Mouse (Mus musculus): ENCODE results near the gene Nckap5. TPM values are rescaled to one million over a fixed set of nuclear protein-coding genes. Genes with fewer than 3 reads are reported as not detected.

The Nckap5 gene
- total and polyA plus RNA-seq, 2 experiments = 0.37 to 0.70 TPM

DNA sequence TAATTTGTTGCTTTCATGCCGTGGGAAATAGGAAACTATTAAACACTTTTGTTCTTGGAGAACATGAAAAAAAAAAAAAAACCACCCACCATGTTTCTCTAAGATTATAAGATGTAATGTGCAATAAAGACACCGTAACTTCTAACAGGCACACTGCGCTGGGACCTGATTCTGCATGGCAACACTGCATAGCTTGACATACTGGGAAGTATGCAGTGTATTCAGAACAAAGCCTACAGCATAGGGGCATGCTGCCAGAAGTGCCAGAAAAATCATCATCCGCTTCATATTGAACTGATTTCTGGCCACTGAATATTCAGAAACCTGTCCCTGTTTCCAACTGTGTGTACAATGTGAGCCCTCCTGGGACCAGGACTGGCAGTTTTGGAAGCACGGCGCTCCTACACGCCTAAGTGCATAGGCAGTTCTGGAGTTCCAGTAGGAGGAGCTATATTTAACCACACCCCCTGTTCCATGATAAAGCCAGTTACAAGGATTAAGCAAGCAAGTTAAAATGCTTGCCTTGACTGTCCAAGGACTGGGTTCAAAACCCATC lies 302.5 kb downstream of the Nckap5 start:
- Histone ChIP-seq H3K27ac (replicated peaks; ENCODE audit: insufficient read depth, low read depth, low read length) (no peak overlapping the region), H3K27me3 (ENCODE audit: control insufficient read depth, insufficient read depth, low read length) (no peaks in the 10 kb centered on the region), H3K4me3 (ENCODE audit: insufficient read depth, low read depth, low read length) (no peak overlapping the region), H3K79me2 (ENCODE audit: control insufficient read depth, insufficient read depth, low read length) (no peaks in the 10 kb centered on the region), H3K4me1 (ENCODE audit: control insufficient read depth, insufficient read depth, low read length) (no peaks in the 10 kb centered on the region), H3K9ac (ENCODE audit: low read depth, low read length) (no peak overlapping the region), H3K36me3 (ENCODE audit: control insufficient read depth, insufficient read depth, low read length) (no peaks in the 10 kb centered on the region)
- no peak for DNase-seq (ENCODE audit: extremely low read depth, low read depth, low spot score)
- TF ChIP-seq POLR2A (IDR thresholded peaks at IDR 0.05; ENCODE audit: extremely low read depth, insufficient read depth, low read length) = no peak
- no peak for TF ChIP-seq CTCF (IDR thresholded peaks at IDR 0.05; ENCODE audit: low read depth, low read length)
- WGBS = 97% methylated on average over 7 of the region's 7 CpGs

DNA sequence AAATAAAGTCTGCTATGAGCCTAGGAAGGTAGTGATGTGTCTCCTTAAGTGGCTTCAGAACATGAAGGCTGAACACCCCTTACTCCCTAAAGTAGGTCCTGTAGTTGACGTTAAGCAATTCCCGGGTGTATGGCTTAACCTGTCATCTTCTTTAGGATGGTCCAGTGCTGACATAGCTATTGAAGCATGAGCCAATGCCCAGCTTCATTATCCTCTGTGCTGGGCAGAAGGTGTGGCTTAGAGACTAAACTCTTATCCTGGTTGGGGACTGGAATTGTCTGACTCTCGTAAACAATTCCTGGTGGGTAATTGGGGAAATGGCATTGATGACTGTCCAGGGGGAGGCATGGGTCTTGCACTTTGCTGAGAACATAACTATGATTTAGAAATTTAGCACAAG lies 312.5 kb downstream of the Nckap5 start:
- TF ChIP-seq POLR2A (IDR thresholded peaks at IDR 0.05; ENCODE audit: extremely low read depth, insufficient read depth, low read length) (no peak), CTCF (IDR thresholded peaks at IDR 0.05; ENCODE audit: low read depth, low read length) (no peak)
- 93% methylated on average over 3 of the region's 3 CpGs for WGBS
- H3K4me1 ChIP-seq (ENCODE audit: control insufficient read depth, insufficient read depth, low read length) = no peaks in the 10 kb centered on the region; the same call in 1 of the 2 replicates
- H3K79me2 ChIP-seq (ENCODE audit: control insufficient read depth, insufficient read depth, low read length) = no peaks in the 10 kb centered on the region
- no peak overlapping the region for H3K4me3 ChIP-seq (ENCODE audit: insufficient read depth, low read depth, low read length)
- no peak for DNase-seq (ENCODE audit: extremely low read depth, low read depth, low spot score)
- H3K27me3 ChIP-seq (ENCODE audit: control insufficient read depth, insufficient read depth, low read length) = no peaks in the 10 kb centered on the region
- no peak overlapping the region for H3K9ac ChIP-seq (ENCODE audit: low read depth, low read length)
- H3K27ac ChIP-seq (replicated peaks; ENCODE audit: insufficient read depth, low read depth, low read length) = no peak overlapping the region
- no peaks in the 10 kb centered on the region for H3K36me3 ChIP-seq (ENCODE audit: control insufficient read depth, insufficient read depth, low read length)

- Histone ChIP-seq H3K27me3 (ENCODE audit: control insufficient read depth, insufficient read depth, low read length) (no peaks in the 10 kb centered on the region), H3K36me3 (ENCODE audit: control insufficient read depth, insufficient read depth, low read length) (no peaks in the 10 kb centered on the region), H3K79me2 (ENCODE audit: control insufficient read depth, insufficient read depth, low read length) (no peaks in the 10 kb centered on the region), H3K4me1 (ENCODE audit: control insufficient read depth, insufficient read depth, low read length) (no peaks in the 10 kb centered on the region; the same call in 1 of the 2 replicates), H3K9ac (ENCODE audit: low read depth, low read length) (no peak overlapping the region), H3K4me3 (ENCODE audit: insufficient read depth, low read depth, low read length) (no peak overlapping the region), H3K27ac (replicated peaks; ENCODE audit: insufficient read depth, low read depth, low read length) (no peak overlapping the region)
- TF ChIP-seq POLR2A (IDR thresholded peaks at IDR 0.05; ENCODE audit: extremely low read depth, insufficient read depth, low read length) = no peak
- no peak for TF ChIP-seq CTCF (IDR thresholded peaks at IDR 0.05; ENCODE audit: low read depth, low read length)
- no peak for DNase-seq (ENCODE audit: extremely low read depth, low read depth, low spot score)
- 89% methylated on average over 1 of the region's 1 CpGs for WGBS
These were observed 313.2 kb downstream of the Nckap5 start for GRCm38 (mm10) chr1:126517427-126517826.

GRCm38 (mm10) chr1:126515054-126515756 lies 315.4 kb downstream of the Nckap5 start:
- WGBS = 37% methylated on average over 3 of the region's 3 CpGs
- Histone ChIP-seq H3K4me3 (ENCODE audit: insufficient read depth, low read depth, low read length) (no peak overlapping the region), H3K79me2 (ENCODE audit: control insufficient read depth, insufficient read depth, low read length) (no peaks in the 10 kb centered on the region), H3K27ac (replicated peaks; ENCODE audit: insufficient read depth, low read depth, low read length) (no peak overlapping the region), H3K4me1 (ENCODE audit: control insufficient read depth, insufficient read depth, low read length) (no peaks in the 10 kb centered on the region; the same call in 1 of the 2 replicates), H3K27me3 (ENCODE audit: control insufficient read depth, insufficient read depth, low read length) (no peaks in the 10 kb centered on the region), H3K9ac (ENCODE audit: low read depth, low read length) (no peak overlapping the region), H3K36me3 (ENCODE audit: control insufficient read depth, insufficient read depth, low read length) (no peaks in the 10 kb centered on the region)
- TF ChIP-seq POLR2A (IDR thresholded peaks at IDR 0.05; ENCODE audit: extremely low read depth, insufficient read depth, low read length) (no peak), CTCF (IDR thresholded peaks at IDR 0.05; ENCODE audit: low read depth, low read length) (no peak)
- no peak for DNase-seq (ENCODE audit: extremely low read depth, low read depth, low spot score)

- H3K36me3 ChIP-seq (ENCODE audit: control insufficient read depth, insufficient read depth, low read length) = no peaks in the 10 kb centered on the region
- no peak for TF ChIP-seq CTCF (IDR thresholded peaks at IDR 0.05; ENCODE audit: low read depth, low read length)
- no peak for TF ChIP-seq POLR2A (IDR thresholded peaks at IDR 0.05; ENCODE audit: extremely low read depth, insufficient read depth, low read length)
- H3K4me1 ChIP-seq (ENCODE audit: control insufficient read depth, insufficient read depth, low read length) = no peaks in the 10 kb centered on the region; the same call in 1 of the 2 replicates
- H3K27me3 ChIP-seq (ENCODE audit: control insufficient read depth, insufficient read depth, low read length) = no peaks in the 10 kb centered on the region
- DNase-seq (ENCODE audit: extremely low read depth, low read depth, low spot score) = no peak
- H3K79me2 ChIP-seq (ENCODE audit: control insufficient read depth, insufficient read depth, low read length) = no peaks in the 10 kb centered on the region
- WGBS = 85% methylated on average over 5 of the region's 5 CpGs
- no peak overlapping the region for H3K9ac ChIP-seq (ENCODE audit: low read depth, low read length)
- no peak overlapping the region for H3K4me3 ChIP-seq (ENCODE audit: insufficient read depth, low read depth, low read length)
- H3K27ac ChIP-seq (replicated peaks; ENCODE audit: insufficient read depth, low read depth, low read length) = no peak overlapping the region
These were observed 318.7 kb downstream of the Nckap5 start for GRCm38 (mm10) chr1:126511835-126512445.

All from liver, adult 2 months (tissue).